Mouse (Mus musculus): ENCODE results near the gene Alg1. TPM values are rescaled to one million over a fixed set of nuclear protein-coding genes. Genes with fewer than 3 reads are reported as not detected.

The Alg1 gene
- polyA plus RNA-seq, 1 experiment from 2014 or later, result 38.4 TPM

- no peaks in the 10 kb centered on the region for H3K36me3 ChIP-seq (replicated peaks; ENCODE audit: control insufficient read depth, insufficient read depth)
- no peak overlapping the region for H3K9ac ChIP-seq
- H3K27me3 ChIP-seq (ENCODE audit: control insufficient read depth, insufficient read depth, low read length), result no peaks in the 10 kb centered on the region
- 91% methylated on average over 5 of the region's 5 CpGs for WGBS
- 0 out of 2 replicates have a peak, but pooled peaks cover 9% of the 10 kb centered on the region for H3K4me1 ChIP-seq (replicated peaks; ENCODE audit: control insufficient read depth, insufficient read depth, low read length)
- H3K27ac ChIP-seq, result no peak overlapping the region
- DNase-seq (ENCODE audit: low spot score) (no peak), ATAC-seq (ENCODE audit: low FRiP score) (no peak)
- H3K4me3 ChIP-seq (replicated peaks; ENCODE audit: low read length), result no peak overlapping the region
- no peaks in the 10 kb centered on the region for H3K9me3 ChIP-seq (ENCODE audit: control insufficient read depth, low read length)
- no peak overlapping the region for H3K4me2 ChIP-seq (replicated peaks)
These were observed 27.9 kb upstream of the Alg1 start for GRCm38 (mm10) chr16:5205431-5205970.

DNA sequence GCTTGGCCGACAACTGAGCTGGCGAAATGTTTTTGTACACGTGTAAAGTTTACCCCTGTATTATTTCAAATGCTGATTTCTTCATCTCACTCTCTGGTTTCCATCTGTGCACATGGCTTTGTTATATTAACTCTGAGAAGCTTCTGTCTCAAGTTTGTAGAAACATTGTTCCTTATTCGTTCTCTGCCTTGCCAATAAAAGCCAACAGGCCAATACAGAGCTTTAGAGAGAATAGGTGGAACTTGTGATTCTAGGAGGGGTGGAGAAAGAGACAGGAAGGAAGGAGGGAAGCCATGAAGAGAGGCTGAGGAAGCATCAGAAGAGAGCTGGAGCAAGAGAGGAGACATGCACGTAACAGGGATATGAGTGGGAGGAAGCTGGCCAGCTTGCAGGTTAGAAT, 27.4 kb upstream of the Alg1 start:
- Histone ChIP-seq H3K4me3 (replicated peaks; ENCODE audit: low read length) (no peak overlapping the region), H3K4me1 (replicated peaks; ENCODE audit: control insufficient read depth, insufficient read depth, low read length) (0 out of 2 replicates have a peak, but pooled peaks cover 9% of the 10 kb centered on the region), H3K9me3 (ENCODE audit: control insufficient read depth, low read length) (no peaks in the 10 kb centered on the region), H3K27ac (no peak overlapping the region), H3K4me2 (replicated peaks) (no peak overlapping the region), H3K9ac (no peak overlapping the region), H3K27me3 (ENCODE audit: control insufficient read depth, insufficient read depth, low read length) (no peaks in the 10 kb centered on the region), H3K36me3 (replicated peaks; ENCODE audit: control insufficient read depth, insufficient read depth) (no peaks in the 10 kb centered on the region)
- DNase-seq (ENCODE audit: low spot score), result no peak
- 73% methylated on average over 5 of the region's 5 CpGs for WGBS
- no peak for ATAC-seq (ENCODE audit: low FRiP score)

GRCm38 (mm10) chr16:5210365-5210764, 23.1 kb upstream of the Alg1 start:
- no peak overlapping the region for H3K4me2 ChIP-seq (replicated peaks)
- H3K9ac ChIP-seq, result no peak overlapping the region
- no peak overlapping the region for H3K4me3 ChIP-seq (replicated peaks; ENCODE audit: low read length)
- H3K9me3 ChIP-seq (ENCODE audit: control insufficient read depth, low read length), result no peaks in the 10 kb centered on the region
- no peaks in the 10 kb centered on the region for H3K27me3 ChIP-seq (ENCODE audit: control insufficient read depth, insufficient read depth, low read length)
- WGBS, result 83% methylated on average over 2 of the region's 2 CpGs
- H3K36me3 ChIP-seq (replicated peaks; ENCODE audit: control insufficient read depth, insufficient read depth), result no peaks in the 10 kb centered on the region
- H3K4me1 ChIP-seq (replicated peaks; ENCODE audit: control insufficient read depth, insufficient read depth, low read length), result no peaks in the 10 kb centered on the region
- H3K27ac ChIP-seq, result no peak overlapping the region
- no peak for DNase-seq (ENCODE audit: low spot score)
- ATAC-seq (ENCODE audit: low FRiP score), result no peak

GRCm38 (mm10) chr16:5212150-5212549, 21.3 kb upstream of the Alg1 start:
- Histone ChIP-seq H3K4me2 (replicated peaks) (no peak overlapping the region), H3K27me3 (ENCODE audit: control insufficient read depth, insufficient read depth, low read length) (no peaks in the 10 kb centered on the region), H3K9me3 (ENCODE audit: control insufficient read depth, low read length) (no peaks in the 10 kb centered on the region), H3K4me3 (replicated peaks; ENCODE audit: low read length) (no peak overlapping the region), H3K4me1 (replicated peaks; ENCODE audit: control insufficient read depth, insufficient read depth, low read length) (no peaks in the 10 kb centered on the region), H3K36me3 (replicated peaks; ENCODE audit: control insufficient read depth, insufficient read depth) (no peaks in the 10 kb centered on the region), H3K27ac (no peak overlapping the region), H3K9ac (no peak overlapping the region)
- no peak for ATAC-seq (ENCODE audit: low FRiP score)
- WGBS, result 91% methylated on average over 3 of the region's 3 CpGs
- no peak for DNase-seq (ENCODE audit: low spot score)

GRCm38 (mm10) chr16:5214126-5214525, 19.3 kb upstream of the Alg1 start:
- Histone ChIP-seq H3K27me3 (ENCODE audit: control insufficient read depth, insufficient read depth, low read length) (no peaks in the 10 kb centered on the region), H3K4me1 (replicated peaks; ENCODE audit: control insufficient read depth, insufficient read depth, low read length) (no peaks in the 10 kb centered on the region), H3K4me3 (replicated peaks; ENCODE audit: low read length) (no peak overlapping the region), H3K27ac (no peak overlapping the region), H3K36me3 (replicated peaks; ENCODE audit: control insufficient read depth, insufficient read depth) (no peaks in the 10 kb centered on the region), H3K9me3 (ENCODE audit: control insufficient read depth, low read length) (no peaks in the 10 kb centered on the region), H3K9ac (no peak overlapping the region), H3K4me2 (replicated peaks) (no peak overlapping the region)
- ATAC-seq (ENCODE audit: low FRiP score), result no peak
- no peak for DNase-seq (ENCODE audit: low spot score)
- WGBS, result 94% methylated on average over 2 of the region's 2 CpGs

GRCm38 (mm10) chr16:5216686-5217085, 16.7 kb upstream of the Alg1 start:
- Histone ChIP-seq H3K4me1 (replicated peaks; ENCODE audit: control insufficient read depth, insufficient read depth, low read length) (no peaks in the 10 kb centered on the region), H3K4me3 (replicated peaks; ENCODE audit: low read length) (no peak overlapping the region), H3K9ac (no peak overlapping the region), H3K27ac (no peak overlapping the region), H3K4me2 (replicated peaks) (no peak overlapping the region), H3K27me3 (ENCODE audit: control insufficient read depth, insufficient read depth, low read length) (no peaks in the 10 kb centered on the region; the same call in 1 of the 2 replicates), H3K36me3 (replicated peaks; ENCODE audit: control insufficient read depth, insufficient read depth) (no peaks in the 10 kb centered on the region), H3K9me3 (ENCODE audit: control insufficient read depth, low read length) (no peaks in the 10 kb centered on the region)
- no peak for DNase-seq (ENCODE audit: low spot score)
- 75% methylated on average over 6 of the region's 6 CpGs for WGBS
- no peak for ATAC-seq (ENCODE audit: low FRiP score)

DNA sequence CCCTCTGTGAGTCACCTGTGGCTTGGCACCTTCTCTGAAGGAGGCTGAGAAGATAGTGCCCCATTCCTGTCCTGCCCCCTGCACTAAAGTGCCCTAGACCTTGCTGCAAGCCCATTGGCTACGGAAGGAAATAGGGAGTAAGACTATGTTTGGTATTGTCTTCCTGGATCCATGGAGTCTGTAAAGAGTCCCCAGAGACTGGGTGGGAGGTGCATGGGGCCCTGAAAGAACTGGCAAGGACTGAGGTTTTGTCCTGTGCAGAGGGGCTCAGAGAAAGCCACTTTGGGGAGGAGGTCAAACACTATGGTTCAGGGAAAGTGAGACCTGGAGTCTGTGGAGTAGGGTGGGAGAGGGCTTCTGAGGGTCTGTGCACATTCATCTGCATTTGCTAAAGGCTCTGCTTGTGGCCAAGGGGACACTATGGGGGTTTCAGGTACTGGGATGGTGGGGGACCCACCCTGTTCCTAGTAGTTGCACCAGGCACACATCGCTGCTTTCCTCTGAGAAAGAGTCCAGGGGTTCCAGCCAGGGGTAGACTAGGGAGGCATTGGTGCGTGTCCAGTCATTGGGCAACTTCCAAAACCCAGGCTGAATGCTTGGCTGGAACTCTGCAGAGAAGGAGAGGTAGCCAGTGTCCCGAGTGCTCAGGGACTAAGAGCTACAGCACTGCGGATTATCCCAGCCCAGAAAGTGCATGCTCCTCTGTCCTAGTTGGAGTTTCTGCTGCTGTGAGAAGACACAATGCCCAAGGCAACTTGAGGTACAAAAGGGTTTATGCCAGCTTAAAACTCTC, 15.9 kb upstream of the Alg1 start:
- no peak overlapping the region for H3K4me2 ChIP-seq (replicated peaks)
- no peak overlapping the region for H3K9ac ChIP-seq
- peaks cover 3% of the 10 kb centered on the region; the same call in 1 of the 2 replicates for H3K27me3 ChIP-seq (ENCODE audit: control insufficient read depth, insufficient read depth, low read length)
- DNase-seq (ENCODE audit: low spot score) (no peak), ATAC-seq (ENCODE audit: low FRiP score) (no peak)
- no peak overlapping the region for H3K27ac ChIP-seq
- H3K36me3 ChIP-seq (replicated peaks; ENCODE audit: control insufficient read depth, insufficient read depth), result no peaks in the 10 kb centered on the region
- no peak overlapping the region for H3K4me3 ChIP-seq (replicated peaks; ENCODE audit: low read length)
- no peaks in the 10 kb centered on the region for H3K4me1 ChIP-seq (replicated peaks; ENCODE audit: control insufficient read depth, insufficient read depth, low read length)
- 63% methylated on average over 5 of the region's 5 CpGs for WGBS
- no peaks in the 10 kb centered on the region for H3K9me3 ChIP-seq (ENCODE audit: control insufficient read depth, low read length)

DNA sequence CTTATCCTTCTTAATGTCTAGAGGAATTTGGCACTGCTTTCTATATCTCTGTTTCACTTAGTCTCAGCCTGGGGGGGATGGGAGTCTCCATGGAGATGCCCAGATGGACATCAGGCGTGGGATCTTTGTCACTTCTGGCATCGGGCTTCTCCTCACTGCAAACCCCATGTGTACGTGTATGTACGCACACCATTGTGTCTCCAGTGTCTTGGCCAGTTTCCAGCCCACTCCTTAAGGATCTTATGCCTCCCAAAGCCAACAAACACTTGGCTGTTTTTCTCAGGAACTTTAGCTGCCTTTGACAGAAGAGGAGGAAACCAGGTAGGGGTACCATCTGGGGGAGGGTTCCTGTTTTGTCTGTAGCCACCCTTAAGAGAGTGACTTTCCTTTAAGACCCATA, 12.0 kb upstream of the Alg1 start:
- Histone ChIP-seq H3K36me3 (replicated peaks; ENCODE audit: control insufficient read depth, insufficient read depth) (no peaks in the 10 kb centered on the region), H3K9ac (no peak overlapping the region), H3K27ac (no peak overlapping the region), H3K4me2 (replicated peaks) (no peak overlapping the region), H3K9me3 (ENCODE audit: control insufficient read depth, low read length) (no peaks in the 10 kb centered on the region), H3K4me1 (replicated peaks; ENCODE audit: control insufficient read depth, insufficient read depth, low read length) (no peaks in the 10 kb centered on the region), H3K4me3 (replicated peaks; ENCODE audit: low read length) (no peak overlapping the region), H3K27me3 (ENCODE audit: control insufficient read depth, insufficient read depth, low read length) (peaks cover 3% of the 10 kb centered on the region; the same call in 1 of the 2 replicates)
- ATAC-seq (ENCODE audit: low FRiP score), result no peak
- WGBS, result 59% methylated on average over 4 of the region's 4 CpGs
- no peak for DNase-seq (ENCODE audit: low spot score)

- ATAC-seq (ENCODE audit: low FRiP score), result no peak
- H3K36me3 ChIP-seq (replicated peaks; ENCODE audit: control insufficient read depth, insufficient read depth), result no peaks in the 10 kb centered on the region
- no peak within 1 kb of the TSS for H3K4me3 ChIP-seq (replicated peaks; ENCODE audit: low read length)
- peaks cover 3% of the 10 kb centered on the region; the same call in 1 of the 2 replicates for H3K27me3 ChIP-seq (ENCODE audit: control insufficient read depth, insufficient read depth, low read length)
- no peaks in the 10 kb centered on the region for H3K4me1 ChIP-seq (replicated peaks; ENCODE audit: control insufficient read depth, insufficient read depth, low read length)
- no peak within 1 kb of the TSS for H3K9ac ChIP-seq
- DNase-seq (ENCODE audit: low spot score), result no peak
- H3K4me2 ChIP-seq (replicated peaks), result no peak within 1 kb of the TSS
- H3K9me3 ChIP-seq (ENCODE audit: control insufficient read depth, low read length), result no peaks in the 10 kb centered on the region
- no peak within 1 kb of the TSS for H3K27ac ChIP-seq
- WGBS, result 71% methylated on average over 6 of the region's 6 CpGs
These were observed 11.3 kb upstream of the Alg1 start, which contains the start of gene AU021092 for GRCm38 (mm10) chr16:5222140-5222539. TSS of gene AU021092 (minus strand) at chr16:5222299.

Measured in hindbrain, embryonic 14.5 days (tissue).